20 mouse cellular contexts compared by ENCODE assay signal in the genomic region with DNA sequence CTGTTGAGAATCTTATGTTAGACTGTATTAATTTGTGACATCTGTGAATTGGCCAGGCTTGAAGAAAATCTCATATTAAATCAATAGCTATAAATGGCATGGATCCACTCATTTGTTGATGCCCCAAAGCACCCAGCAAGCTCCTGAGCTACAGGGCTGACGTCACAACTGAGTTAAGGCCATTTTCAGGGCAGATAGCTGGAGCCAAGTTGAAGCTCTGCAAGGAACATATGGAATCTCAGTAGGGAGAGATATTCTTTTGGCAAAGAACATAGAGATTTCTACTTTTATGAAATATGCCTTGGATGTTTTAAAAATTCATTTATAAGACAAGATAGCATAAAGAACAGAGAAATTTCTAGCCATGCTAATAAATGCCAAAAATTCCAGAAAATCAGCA.
DNase-seq lines count a peak whose midpoint lies in the region; ATAC-seq lines count a peak whose summit lies in the region.
"Had no signal": no experiment of that assay in that cellular context is flagged by ENCODE, and none has a peak within 500 bp of the region (broad histone marks: within the 10 kb centered on the region; RNA-seq: fewer than 3 reads in every experiment).

No protein-coding gene starts in this region.

- 62% methylated on average over 1 of the region's 1 CpGs for WGBS in forebrain, embryonic 15.5 days
- 93% methylated on average over 1 of the region's 1 CpGs for WGBS in forebrain, embryonic 11.5 days

- no peak for DNase-seq in forebrain, embryonic 11.5 days (ENCODE audit: low spot score)
- peak; percentile 5 for DNase-seq in right cerebral cortex, adult 18-20 months
- DNase-seq in right cerebral cortex, postnatal 10 days (ENCODE audit: low spot score in 2 of 2), result no peak
- DNase-seq in cerebellum, adult 9-11 months, result peak; percentile 85
- DNase-seq in adrenal gland, postnatal 14 days, result no peak
- no peak for DNase-seq in neural tube, embryonic 10.5 days (ENCODE audit: extremely low spot score, low spot score)
- DNase-seq: adrenal gland, postnatal 36 days; gastrocnemius, postnatal 36 days; heart, adult 2 months; heart, postnatal 14 days; kidney, adult 2 months; right cerebral cortex, postnatal 25 days; thymus, postnatal 14 days had no signal

- H3K27ac ChIP-seq in forebrain, embryonic 15.5 days (replicated peaks), result 0 out of 2 replicates have a peak overlapping the region, but pooled peaks have one; percentile 31
- no peak overlapping the region for H3K27ac ChIP-seq in forebrain, embryonic 11.5 days (ENCODE audit: low read depth, low read length)
- H3K27ac ChIP-seq: forebrain, embryonic 10.5 days; heart, adult 2 months; heart, embryonic 13.5 days; hindbrain, embryonic 12.5 days; kidney, postnatal 0 days; midbrain, embryonic 10.5 days had no signal

- 0 out of 2 replicates have a peak, but pooled peaks have one; percentile 51 for ATAC-seq in forebrain, embryonic 15.5 days (replicated peaks)
- no peak for ATAC-seq in forebrain, embryonic 11.5 days (replicated peaks; ENCODE audit: low FRiP score)
- ATAC-seq: inflammation-experienced regulatory T-cells, adult 6 months had no signal

- H3K36me3 ChIP-seq in forebrain, embryonic 15.5 days, result no peaks in the 10 kb centered on the region
- H3K36me3 ChIP-seq in forebrain, embryonic 11.5 days (ENCODE audit: control insufficient read depth, insufficient read depth, low read length), result no peaks in the 10 kb centered on the region
- H3K36me3 ChIP-seq: forebrain, embryonic 10.5 days; heart, embryonic 13.5 days; hindbrain, embryonic 12.5 days; midbrain, embryonic 10.5 days had no signal

- H3K4me1 ChIP-seq in forebrain, embryonic 15.5 days, result peaks cover 4% of the 10 kb centered on the region; the same call in 1 of the 2 replicates
- H3K4me1 ChIP-seq in forebrain, embryonic 11.5 days (replicated peaks; ENCODE audit: control insufficient read depth, insufficient read depth, low read length), result no peaks in the 10 kb centered on the region
- H3K4me1 ChIP-seq: forebrain, embryonic 10.5 days; heart, embryonic 13.5 days; hindbrain, embryonic 12.5 days; midbrain, embryonic 10.5 days had no signal

- no peak overlapping the region for H3K4me3 ChIP-seq in forebrain, embryonic 15.5 days
- H3K4me3 ChIP-seq in forebrain, embryonic 11.5 days (ENCODE audit: low read depth, low read length), result no peak overlapping the region
- H3K4me3 ChIP-seq: forebrain, embryonic 10.5 days; heart, adult 2 months; heart, embryonic 13.5 days; hindbrain, embryonic 12.5 days; midbrain, embryonic 10.5 days had no signal

- H3K9ac ChIP-seq in forebrain, embryonic 15.5 days (replicated peaks), result no peak overlapping the region
- no peak overlapping the region for H3K9ac ChIP-seq in forebrain, embryonic 11.5 days (ENCODE audit: low read length)
- H3K9ac ChIP-seq: heart, embryonic 13.5 days; hindbrain, embryonic 12.5 days had no signal

- no peak overlapping the region for H3K4me2 ChIP-seq in forebrain, embryonic 15.5 days (replicated peaks)
- H3K4me2 ChIP-seq in forebrain, embryonic 11.5 days (ENCODE audit: low read depth, low read length, severe bottlenecking), result no peak overlapping the region
- H3K4me2 ChIP-seq: heart, embryonic 13.5 days; hindbrain, embryonic 12.5 days had no signal

- H3K9me3 ChIP-seq in forebrain, embryonic 15.5 days, result no peaks in the 10 kb centered on the region
- H3K9me3 ChIP-seq in forebrain, embryonic 11.5 days (ENCODE audit: control insufficient read depth, low read length), result no peaks in the 10 kb centered on the region
- H3K9me3 ChIP-seq: forebrain, embryonic 10.5 days; heart, embryonic 13.5 days; hindbrain, embryonic 12.5 days; midbrain, embryonic 10.5 days had no signal

- H3K27me3 ChIP-seq in forebrain, embryonic 15.5 days, result no peaks in the 10 kb centered on the region
- no peaks in the 10 kb centered on the region for H3K27me3 ChIP-seq in forebrain, embryonic 11.5 days (ENCODE audit: control insufficient read depth, insufficient read depth, low read length)
- H3K27me3 ChIP-seq: heart, embryonic 13.5 days; hindbrain, embryonic 12.5 days had no signal

Comparison
In these comparisons a context has a peak if more than half of its experiments do, and no peak if none do; other contexts are left out.
1. DNase-seq: peak in right cerebral cortex, adult 18-20 months (single experiment) and cerebellum, adult 9-11 months (single experiment); none in forebrain, embryonic 11.5 days (single experiment), right cerebral cortex, postnatal 10 days (0 of 2), adrenal gland, postnatal 14 days (single experiment) and neural tube, embryonic 10.5 days (single experiment).